Comparison of ENCODE assay signal across 21 mouse cellular contexts in genomic region chr1:181117112-181117511, GRCm38 (mm10).
"Had no signal": no experiment of that assay in that cellular context is flagged by ENCODE, and none has a peak within 500 bp of the region (broad histone marks: within the 10 kb centered on the region; RNA-seq: fewer than 3 reads in every experiment).

No protein-coding gene starts in this region.

- DNase-seq: kidney, adult 2 months; kidney, postnatal 25 days; liver; lung, adult 18-20 months; lung, postnatal 10 days; lung, postnatal 36 days; retina, postnatal 1 day; thymus, adult 18-20 months; thymus, postnatal 14 days had no signal

- H3K9ac ChIP-seq: limb, embryonic 13.5 days; liver, embryonic 12.5 days; liver, embryonic 15.5 days; lung, embryonic 15.5 days; midbrain, embryonic 12.5 days; midbrain, embryonic 15.5 days; neural tube, embryonic 13.5 days had no signal

- H3K27ac ChIP-seq: kidney, postnatal 0 days; layer of hippocampus, adult 2 months; limb, embryonic 10.5 days; limb, embryonic 13.5 days; liver, embryonic 12.5 days; liver, embryonic 15.5 days; lung, embryonic 15.5 days; midbrain, embryonic 12.5 days; midbrain, embryonic 15.5 days; neural tube, embryonic 13.5 days had no signal

- H3K4me1 ChIP-seq: limb, embryonic 10.5 days; limb, embryonic 13.5 days; liver, embryonic 12.5 days; liver, embryonic 15.5 days; lung, embryonic 15.5 days; midbrain, embryonic 12.5 days; midbrain, embryonic 15.5 days; neural tube, embryonic 13.5 days had no signal

- H3K9me3 ChIP-seq: limb, embryonic 10.5 days; limb, embryonic 13.5 days; liver, embryonic 12.5 days; liver, embryonic 15.5 days; lung, embryonic 15.5 days; megakaryocyte, embryonic 14.5 days; midbrain, embryonic 12.5 days; midbrain, embryonic 15.5 days; neural tube, embryonic 13.5 days had no signal

- ATAC-seq: intestine, postnatal 0 days; liver, embryonic 12.5 days; midbrain, embryonic 15.5 days had no signal

- H3K27me3 ChIP-seq: limb, embryonic 13.5 days; liver, embryonic 12.5 days; liver, embryonic 15.5 days; lung, embryonic 15.5 days; megakaryocyte, embryonic 14.5 days; midbrain, embryonic 12.5 days; midbrain, embryonic 15.5 days; neural tube, embryonic 13.5 days had no signal

- H3K4me2 ChIP-seq: limb, embryonic 13.5 days; liver, embryonic 12.5 days; liver, embryonic 15.5 days; lung, embryonic 15.5 days; midbrain, embryonic 12.5 days; midbrain, embryonic 15.5 days; neural tube, embryonic 13.5 days had no signal

- H3K4me3 ChIP-seq: layer of hippocampus, adult 2 months; limb, embryonic 10.5 days; limb, embryonic 13.5 days; liver, embryonic 12.5 days; liver, embryonic 15.5 days; lung, embryonic 15.5 days; megakaryocyte, embryonic 14.5 days; midbrain, embryonic 12.5 days; midbrain, embryonic 15.5 days; neural tube, embryonic 13.5 days had no signal
